Mouse (Mus musculus): ENCODE measurements around the gene Scrg1. TPM values are rescaled to one million over a fixed set of nuclear protein-coding genes. Genes with fewer than 3 reads are reported as not detected.

Gene Scrg1
- total and polyA plus RNA-seq, 3 experiments, result not detected

GRCm38 (mm10) chr8:57441131-57441530, 14.6 kb upstream of the Scrg1 start:
- no peaks in the 10 kb centered on the region for H3K36me3 ChIP-seq (ENCODE audit: control insufficient read depth in 1 of 2, insufficient read depth in 2 of 2, low read length in 2 of 2)
- no peak for DNase-seq (ENCODE audit: low read depth, low spot score)
- no peak overlapping the region for H3K4me3 ChIP-seq (ENCODE audit: control insufficient read depth in 1 of 2, insufficient read depth in 1 of 2, low read depth in 2 of 2, low read length in 2 of 2)
- no peak overlapping the region for H3K9ac ChIP-seq (ENCODE audit: control insufficient read depth, low read depth, low read length, poor library complexity, severe bottlenecking)
- TF ChIP-seq SIN3A (IDR thresholded peaks at IDR 0.05; ENCODE audit: low read length), result no peak
- TF ChIP-seq RAD21 (IDR thresholded peaks at IDR 0.05; ENCODE audit: low read depth, low read length), result no peak
- no peaks in the 10 kb centered on the region for H3K4me1 ChIP-seq (ENCODE audit: control insufficient read depth in 1 of 2, insufficient read depth in 2 of 2, low read length in 2 of 2)
- H3K27me3 ChIP-seq (ENCODE audit: control insufficient read depth in 1 of 2, insufficient read depth in 2 of 2, low read length in 2 of 2), result no peaks in the 10 kb centered on the region
- no peaks in the 10 kb centered on the region for H3K79me2 ChIP-seq (ENCODE audit: control insufficient read depth, insufficient read depth, low read length, poor library complexity)
- H3K9me3 ChIP-seq (replicated peaks; ENCODE audit: insufficient read depth, low read length), result no peaks in the 10 kb centered on the region
- H3K27ac ChIP-seq (ENCODE audit: control insufficient read depth, low read depth, low read length), result no peak overlapping the region

GRCm38 (mm10) chr8:57441556-57441955, 14.2 kb upstream of the Scrg1 start:
- Histone ChIP-seq H3K9ac (ENCODE audit: control insufficient read depth, low read depth, low read length, poor library complexity, severe bottlenecking) (no peak overlapping the region), H3K79me2 (ENCODE audit: control insufficient read depth, insufficient read depth, low read length, poor library complexity) (no peaks in the 10 kb centered on the region)
- TF ChIP-seq MAFK (IDR thresholded peaks at IDR 0.05; ENCODE audit: borderline replicate concordance, low read depth, low read length) (no peak), POLR2AphosphoS5 (IDR thresholded peaks at IDR 0.05; ENCODE audit: borderline replicate concordance, low read depth, low read length) (no peak), CTCF (IDR thresholded peaks at IDR 0.05 in 2 of 3, conservative IDR thresholded peaks at IDR 0.05 in 1 of 3; ENCODE audit: control insufficient read depth in 1 of 3, insufficient read depth in 1 of 3, low read depth in 2 of 3, low read length in 3 of 3, poor library complexity in 1 of 3, severe bottlenecking in 1 of 3) (no peak), POLR2A (IDR thresholded peaks at IDR 0.05; ENCODE audit: control insufficient read depth in 1 of 2, insufficient read depth in 1 of 2, low read depth in 1 of 2, low read length in 2 of 2, poor library complexity in 1 of 2) (no peak), SIN3A (IDR thresholded peaks at IDR 0.05; ENCODE audit: low read length) (no peak)

GRCm38 (mm10) chr8:57443289-57443688, 12.4 kb upstream of the Scrg1 start:
- H3K27ac ChIP-seq (ENCODE audit: control insufficient read depth, low read depth, low read length), result no peak overlapping the region
- H3K27me3 ChIP-seq (ENCODE audit: control insufficient read depth in 1 of 2, insufficient read depth in 2 of 2, low read length in 2 of 2), result no peaks in the 10 kb centered on the region
- no peaks in the 10 kb centered on the region for H3K79me2 ChIP-seq (ENCODE audit: control insufficient read depth, insufficient read depth, low read length, poor library complexity)
- H3K9ac ChIP-seq (ENCODE audit: control insufficient read depth, low read depth, low read length, poor library complexity, severe bottlenecking), result no peak overlapping the region
- H3K4me3 ChIP-seq (ENCODE audit: control insufficient read depth in 1 of 2, insufficient read depth in 1 of 2, low read depth in 2 of 2, low read length in 2 of 2), result no peak overlapping the region
- no peak for TF ChIP-seq MAX (IDR thresholded peaks at IDR 0.05; ENCODE audit: low read length)
- no peak for TF ChIP-seq POLR2AphosphoS5 (IDR thresholded peaks at IDR 0.05; ENCODE audit: borderline replicate concordance, low read depth, low read length)
- no peak for TF ChIP-seq SMC3 (IDR thresholded peaks at IDR 0.05; ENCODE audit: low read depth, low read length)
- TF ChIP-seq NELFE (IDR thresholded peaks at IDR 0.05; ENCODE audit: low read depth, low read length), result no peak
- TF ChIP-seq ELF1 (IDR thresholded peaks at IDR 0.05; ENCODE audit: low read depth, low read length), result no peak
- TF ChIP-seq USF1 (IDR thresholded peaks at IDR 0.05; ENCODE audit: low read depth, low read length), result no peak
- no peak for TF ChIP-seq TBP (IDR thresholded peaks at IDR 0.05; ENCODE audit: low read depth, low read length)
- TF ChIP-seq JUND (IDR thresholded peaks at IDR 0.05; ENCODE audit: low read depth, low read length), result no peak
- no peak for TF ChIP-seq KAT2A (conservative IDR thresholded peaks at IDR 0.05; ENCODE audit: low read depth, low read length)
- TF ChIP-seq RAD21 (IDR thresholded peaks at IDR 0.05; ENCODE audit: low read depth, low read length), result no peak
- no peak for TF ChIP-seq UBTF (IDR thresholded peaks at IDR 0.05; ENCODE audit: borderline replicate concordance, insufficient read depth, low read depth, low read length)
- no peak for TF ChIP-seq ZC3H11A (IDR thresholded peaks at IDR 0.05; ENCODE audit: low read depth, low read length)
- TF ChIP-seq ZKSCAN1 (IDR thresholded peaks at IDR 0.05; ENCODE audit: low read depth, low read length), result no peak
- TF ChIP-seq RCOR1 (IDR thresholded peaks at IDR 0.05; ENCODE audit: low read depth, low read length), result no peak
- no peak for TF ChIP-seq CTCF (IDR thresholded peaks at IDR 0.05 in 2 of 3, conservative IDR thresholded peaks at IDR 0.05 in 1 of 3; ENCODE audit: control insufficient read depth in 1 of 3, insufficient read depth in 1 of 3, low read depth in 2 of 3, low read length in 3 of 3, poor library complexity in 1 of 3, severe bottlenecking in 1 of 3)
- no peak for TF ChIP-seq HCFC1 (IDR thresholded peaks at IDR 0.05; ENCODE audit: low read depth, low read length)
- no peak for TF ChIP-seq ZMIZ1 (IDR thresholded peaks at IDR 0.05; ENCODE audit: low read depth, low read length)
- TF ChIP-seq MYC (IDR thresholded peaks at IDR 0.05; ENCODE audit: low read depth, low read length), result no peak
- TF ChIP-seq MYB (IDR thresholded peaks at IDR 0.05; ENCODE audit: low read depth, low read length), result no peak
- TF ChIP-seq USF2 (IDR thresholded peaks at IDR 0.05; ENCODE audit: borderline replicate concordance in 1 of 2, insufficient read depth in 1 of 2, low read depth in 1 of 2, low read length in 2 of 2), result no peak
- no peak for DNase-seq (ENCODE audit: low read depth, low spot score)
- no peaks in the 10 kb centered on the region for H3K4me1 ChIP-seq (ENCODE audit: control insufficient read depth in 1 of 2, insufficient read depth in 2 of 2, low read length in 2 of 2)
- no peaks in the 10 kb centered on the region for H3K36me3 ChIP-seq (ENCODE audit: control insufficient read depth in 1 of 2, insufficient read depth in 2 of 2, low read length in 2 of 2)
- no peaks in the 10 kb centered on the region for H3K9me3 ChIP-seq (replicated peaks; ENCODE audit: insufficient read depth, low read length)

More at GRCm38 (mm10) chr8:57441556-57441955, 14.2 kb upstream of the Scrg1 start:
- no peak overlapping the region for H3K4me3 ChIP-seq (ENCODE audit: control insufficient read depth in 1 of 2, insufficient read depth in 1 of 2, low read depth in 2 of 2, low read length in 2 of 2)
- H3K4me1 ChIP-seq (ENCODE audit: control insufficient read depth in 1 of 2, insufficient read depth in 2 of 2, low read length in 2 of 2), result no peaks in the 10 kb centered on the region
- no peaks in the 10 kb centered on the region for H3K36me3 ChIP-seq (ENCODE audit: control insufficient read depth in 1 of 2, insufficient read depth in 2 of 2, low read length in 2 of 2)
- no peak overlapping the region for H3K27ac ChIP-seq (ENCODE audit: control insufficient read depth, low read depth, low read length)
- no peaks in the 10 kb centered on the region for H3K27me3 ChIP-seq (ENCODE audit: control insufficient read depth in 1 of 2, insufficient read depth in 2 of 2, low read length in 2 of 2)
- DNase-seq (ENCODE audit: low read depth, low spot score), result no peak
- no peaks in the 10 kb centered on the region for H3K9me3 ChIP-seq (replicated peaks; ENCODE audit: insufficient read depth, low read length)
